Mouse (Mus musculus): ENCODE measurements around the gene Clec11a. TPM values are rescaled to one million over a fixed set of nuclear protein-coding genes. Genes with fewer than 3 reads are reported as not detected.

The Clec11a gene
- total RNA-seq (2021) (1 to 10 TPM; 4.6 to 5.1 TPM), polyA plus RNA-seq (2012; rRNA removed) (11.4 and 13.0 TPM in 2 replicates)
- long read RNA-seq, partial matches to known transcripts = 0 of 8 reads
- long read RNA-seq, other reads (novel, unspliced or antisense) = 4 of 8 reads

DNA sequence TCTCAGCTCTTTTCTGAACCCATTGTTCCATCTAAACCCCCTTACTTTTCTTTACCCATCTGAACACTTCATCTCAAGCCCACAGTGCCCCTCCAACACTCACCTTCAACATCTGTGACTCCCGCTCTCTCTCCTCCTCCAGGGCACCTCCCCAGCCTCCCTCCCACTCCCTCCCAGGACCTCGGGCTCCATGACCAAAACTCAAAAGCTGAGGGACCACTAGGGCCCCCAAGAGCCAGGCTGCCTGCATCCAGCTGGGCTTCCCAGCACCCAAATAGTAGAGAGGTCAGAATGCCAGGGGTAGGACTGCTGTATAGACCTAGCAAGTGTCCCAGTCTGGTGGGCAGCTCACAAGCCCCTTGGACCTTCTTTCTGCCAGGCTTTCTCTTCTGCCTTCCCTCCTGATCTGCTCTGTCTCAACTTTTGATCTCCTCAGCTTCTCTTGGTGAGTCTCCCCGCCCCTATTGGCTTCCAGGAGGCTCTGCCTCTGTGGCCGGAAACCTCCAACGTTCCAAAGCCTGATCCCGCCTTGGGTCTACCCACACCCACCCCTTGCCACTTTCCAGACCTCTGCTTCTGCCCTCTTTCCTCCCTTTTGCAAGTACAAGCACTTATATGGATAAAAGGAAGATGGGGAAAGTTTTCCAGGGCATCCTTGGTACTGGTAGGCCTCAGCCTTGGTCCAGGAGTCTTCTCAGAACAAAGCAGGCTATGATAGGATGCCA is at the start of gene Clec11a:
TSS of gene Clec11a (minus strand) at position 387 of the 725 bp plus-strand sequence.
- DNase-seq = no peak

DNA sequence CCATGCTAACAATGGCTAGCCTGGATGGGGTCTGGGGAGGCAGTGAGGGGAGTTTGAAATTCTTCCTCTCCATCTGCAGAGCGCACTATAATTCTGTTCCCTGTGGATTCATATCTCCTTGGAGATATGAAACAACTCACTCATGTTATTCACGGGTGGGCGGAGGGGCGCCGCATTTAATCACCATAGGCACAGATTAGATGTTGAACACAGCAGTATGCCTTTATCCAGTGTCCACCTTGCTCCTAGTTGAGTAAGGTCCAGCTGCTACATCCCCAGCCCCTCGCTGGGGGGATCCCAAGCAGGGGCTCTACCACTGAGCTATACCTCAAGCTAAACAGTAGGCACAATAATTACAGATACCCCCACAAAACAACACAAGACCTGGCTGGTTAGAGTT is 48.7 kb upstream of the Clec11a start:
- no peak for DNase-seq

DNA sequence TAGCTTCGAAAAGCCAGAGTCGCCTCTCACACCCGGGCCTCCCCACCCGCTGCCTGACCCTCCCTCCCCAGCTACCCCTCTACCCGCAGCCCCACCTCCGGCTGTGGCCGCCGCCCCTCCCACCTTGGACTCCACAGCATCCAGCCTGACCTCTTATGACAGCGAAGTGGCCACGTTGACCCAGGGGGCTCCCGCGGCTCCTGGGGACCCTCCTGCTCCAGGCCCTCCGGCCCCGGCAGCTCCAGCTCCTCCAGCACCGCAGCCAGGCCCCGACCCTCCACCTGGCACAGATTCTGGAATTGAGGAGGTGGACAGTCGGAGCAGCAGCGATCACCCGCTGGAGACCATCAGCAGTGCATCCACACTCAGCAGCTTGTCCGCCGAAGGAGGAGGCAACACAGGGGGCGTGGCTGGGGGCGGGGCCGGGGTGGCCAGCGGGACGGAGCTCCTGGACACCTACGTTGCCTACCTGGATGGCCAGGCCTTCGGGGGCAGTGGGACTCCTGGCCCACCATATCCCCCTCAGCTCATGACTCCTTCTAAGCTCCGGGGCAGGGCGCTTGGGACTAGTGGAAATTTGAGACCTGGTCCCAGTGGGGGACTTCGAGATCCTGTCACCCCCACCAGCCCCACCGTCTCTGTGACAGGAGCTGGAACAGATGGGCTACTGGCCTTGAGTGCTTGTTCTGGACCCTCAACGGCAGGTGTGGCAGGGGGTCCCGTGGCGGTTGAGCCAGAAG is 47.1 kb upstream of the Clec11a start:
- DNase-seq = no peak

DNA sequence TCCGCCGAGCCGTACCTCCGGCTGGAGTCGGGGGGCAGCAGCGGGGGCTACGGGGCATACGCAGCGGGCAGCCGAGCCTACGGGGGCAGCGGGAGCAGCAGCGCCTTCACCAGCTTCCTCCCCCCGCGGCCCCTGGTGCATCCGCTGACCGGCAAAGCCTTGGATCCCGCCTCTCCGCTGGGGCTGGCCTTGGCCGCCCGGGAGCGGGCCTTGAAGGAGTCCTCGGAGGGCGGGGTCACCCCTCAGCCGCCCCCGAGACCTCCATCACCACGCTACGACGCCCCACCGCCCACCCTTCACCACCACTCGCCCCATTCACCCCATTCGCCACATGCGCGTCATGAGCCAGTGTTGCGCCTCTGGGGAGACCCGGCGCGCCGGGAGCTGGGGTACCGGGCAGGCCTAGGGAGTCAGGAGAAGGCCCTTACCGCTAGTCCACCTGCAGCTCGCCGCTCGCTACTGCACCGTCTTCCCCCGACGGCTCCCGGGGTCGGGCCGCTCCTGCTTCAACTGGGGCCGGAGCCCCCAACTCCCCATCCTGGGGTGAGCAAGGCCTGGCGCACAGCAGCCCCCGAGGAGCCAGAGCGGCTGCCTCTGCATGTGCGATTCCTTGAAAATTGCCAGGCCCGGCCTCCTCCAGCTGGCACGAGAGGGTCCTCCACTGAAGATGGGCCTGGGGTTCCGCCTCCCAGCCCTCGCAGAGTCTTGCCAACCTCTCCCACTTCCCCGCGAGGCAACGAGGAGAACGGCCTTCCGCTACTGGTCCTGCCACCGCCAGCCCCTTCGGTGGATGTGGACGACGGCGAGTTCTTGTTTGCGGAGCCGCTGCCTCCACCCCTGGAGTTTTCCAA is 46.3 kb upstream of the Clec11a start:
- peak; percentile 55 for DNase-seq

- DNase-seq = no peak
These were observed 45.4 kb upstream of the Clec11a start for GRCm38 (mm10) chr7:44351881-44352749.

DNA sequence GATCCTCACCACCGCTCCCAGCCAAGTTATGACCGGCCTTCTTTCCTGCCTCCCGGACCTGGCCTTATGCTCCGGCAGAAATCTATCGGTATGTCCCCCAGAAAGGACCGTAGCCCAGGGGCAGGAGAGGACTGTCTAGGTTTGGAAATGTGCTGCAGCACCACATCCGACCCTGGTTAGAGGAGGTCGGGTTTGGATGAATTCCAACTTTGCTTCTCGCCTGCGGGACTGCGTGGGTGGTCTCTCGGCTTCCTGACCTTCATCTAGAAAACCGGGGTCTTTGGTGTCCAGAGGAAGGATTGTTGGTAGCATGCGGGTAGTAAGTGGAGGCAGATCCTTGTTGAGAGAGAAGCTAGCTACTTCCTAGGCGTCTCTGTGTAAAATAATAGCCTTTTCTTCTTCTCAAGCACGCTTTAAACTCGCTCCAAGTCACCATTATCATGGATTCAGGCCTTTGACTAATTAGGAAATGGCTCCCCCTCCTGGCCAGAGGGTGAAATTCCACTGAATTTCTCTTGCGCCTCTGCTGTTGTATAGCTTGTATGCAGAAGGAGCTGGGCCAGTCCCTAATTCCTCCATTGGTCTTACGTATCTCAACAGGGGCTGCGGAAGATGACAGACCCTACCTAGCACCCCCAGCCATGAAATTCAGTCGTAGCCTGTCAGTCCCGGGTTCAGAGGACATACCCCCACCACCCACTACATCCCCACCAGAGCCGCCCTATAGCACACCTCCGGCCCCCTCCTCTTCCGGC is 44.4 kb upstream of the Clec11a start:
- peak; percentile 81 for DNase-seq

GRCm38 (mm10) chr7:44349043-44349442 is 42.3 kb upstream of the Clec11a start:
- DNase-seq = no peak

GRCm38 (mm10) chr7:44344622-44345021 is 37.9 kb upstream of the Clec11a start:
- DNase-seq = no peak

DNA sequence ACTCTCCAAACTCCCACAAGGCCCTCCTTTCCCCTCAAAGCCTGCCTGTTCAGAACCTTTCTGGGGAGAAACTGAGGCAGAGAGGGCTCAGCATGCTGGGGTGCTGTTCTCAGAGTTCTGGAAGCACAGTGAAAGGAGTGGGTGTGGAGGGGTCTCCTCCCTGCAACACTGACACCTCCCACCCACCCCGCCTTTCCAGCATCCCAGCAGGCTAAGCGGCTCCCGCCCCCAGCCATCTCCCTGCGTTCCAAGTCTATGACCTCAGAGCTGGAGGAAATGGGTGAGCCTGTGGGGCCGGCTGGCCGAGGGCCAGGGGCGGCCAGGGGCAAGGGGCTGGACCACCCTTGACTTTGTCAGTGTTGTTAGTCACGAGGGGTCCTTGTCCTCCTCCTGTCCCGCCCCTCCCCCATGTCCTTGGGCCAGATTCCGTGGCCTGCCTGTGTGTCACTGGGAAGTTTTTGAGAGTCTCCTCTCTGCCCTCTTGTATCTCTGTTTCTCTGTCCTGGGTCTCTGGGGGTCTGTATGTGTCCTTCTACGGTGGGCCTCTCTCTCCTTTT is 36.8 kb upstream of the Clec11a start:
- DNase-seq = peak; percentile 31

DNA sequence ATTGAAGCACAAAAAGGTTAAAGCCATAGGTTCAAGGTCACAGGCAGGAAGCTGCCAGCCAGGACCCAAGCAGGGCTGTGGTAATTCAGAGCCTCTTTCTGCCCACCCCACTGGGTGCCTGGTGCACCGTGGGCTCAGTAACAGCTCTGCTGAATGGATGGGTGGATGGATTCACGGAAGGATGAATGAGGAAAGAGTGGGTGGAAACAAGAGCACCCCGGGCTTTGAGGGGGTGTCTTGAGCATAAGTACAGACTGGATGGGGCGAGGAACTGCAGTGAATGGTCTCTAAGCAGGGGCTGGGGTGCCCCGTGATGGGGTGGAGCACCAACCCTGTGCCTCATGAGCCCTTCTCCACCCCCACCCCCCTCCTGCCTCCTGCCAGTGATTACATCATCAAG is 35.0 kb upstream of the Clec11a start:
- DNase-seq = no peak

GRCm38 (mm10) chr7:44341119-44341518 is 34.4 kb upstream of the Clec11a start:
- DNase-seq = no peak

DNA sequence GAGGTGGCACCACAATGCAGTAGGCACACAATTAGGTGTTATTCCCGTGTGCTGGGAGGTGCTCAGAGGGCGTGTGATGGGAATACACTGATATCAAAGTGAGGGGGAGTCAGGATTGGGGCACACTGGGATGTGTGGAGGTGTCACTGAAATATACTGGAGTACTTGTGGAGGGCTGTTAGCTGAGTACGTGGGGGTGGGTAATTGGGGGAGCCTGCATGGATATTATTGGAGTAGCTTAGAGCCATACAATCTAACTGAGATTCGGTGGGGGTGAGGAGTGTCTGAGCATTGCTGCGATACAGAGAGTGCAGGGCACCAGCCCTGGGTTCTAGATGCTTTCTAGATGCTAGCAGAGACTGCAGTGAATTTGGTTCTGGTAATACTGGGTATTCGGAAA is 33.5 kb upstream of the Clec11a start:
- no peak for DNase-seq

GRCm38 (mm10) chr7:44337121-44337849 is 30.6 kb upstream of the Clec11a start:
- no peak for DNase-seq

GRCm38 (mm10) chr7:44336046-44337021 is 29.6 kb upstream of the Clec11a start:
- DNase-seq = no peak

- DNase-seq = no peak
These were observed 28.6 kb upstream of the Clec11a start for GRCm38 (mm10) chr7:44335031-44335878.

GRCm38 (mm10) chr7:44334139-44334538 is 27.4 kb upstream of the Clec11a start:
- DNase-seq = no peak

GRCm38 (mm10) chr7:44332336-44332735 is 25.6 kb upstream of the Clec11a start:
- no peak for DNase-seq
